8 mouse cellular contexts compared by ENCODE assay signal in genomic region chr9:110655651-110656007, GRCm38 (mm10). TPM values are rescaled to one million over a fixed set of nuclear protein-coding genes. Genes with fewer than 3 reads are reported as not detected.
A peak's percentile ranks its signal among the peaks of the same experiment; 100 is the strongest.
DNase-seq lines count a peak whose midpoint lies in the region; ATAC-seq and TF ChIP-seq lines count a peak whose summit lies in the region.

No protein-coding gene starts in this region.

- H3K79me2 ChIP-seq in macrophage (ENCODE audit: inconsistent target) = peaks cover 58% of the 10 kb centered on the region

- peak overlapping the region; percentile 93 for H3K27ac ChIP-seq in heart, embryonic 13.5 days (replicated peaks)
- H3K27ac ChIP-seq in ES-E14 (ENCODE audit: insufficient read depth, low read depth, low read length, poor library complexity, severe bottlenecking) (peak overlapping the region; percentile 7; the same call in 1 of the 2 replicates), macrophage (peak overlapping the region; percentile 79)
- peak overlapping the region; percentile 96 for H3K27ac ChIP-seq in forebrain, embryonic 16.5 days (ENCODE audit: low read length)

- WGBS in heart, embryonic 13.5 days = 79% methylated on average over 10 of the region's 10 CpGs
- 81% methylated on average over 10 of the region's 10 CpGs for WGBS in forebrain, embryonic 16.5 days
- 94% methylated on average over 9 of the region's 10 CpGs for whole genome bisulfite sequencing in macrophage (ENCODE audit: missing documents)

- H3K9me3 ChIP-seq in heart, embryonic 13.5 days = no peaks in the 10 kb centered on the region
- no peaks in the 10 kb centered on the region for H3K9me3 ChIP-seq in ES-E14 (ENCODE audit: control insufficient read depth, insufficient read depth, low read depth, low read length)
- H3K9me3 ChIP-seq in forebrain, embryonic 16.5 days (ENCODE audit: control insufficient read depth, low read length) = no peaks in the 10 kb centered on the region

- ATAC-seq in heart, embryonic 13.5 days (ENCODE audit: extremely low read depth, insufficient number of reproducible peaks, low FRiP score, low TSS enrichment) = no peak
- ATAC-seq in forebrain, embryonic 16.5 days = peak; percentile 0; the same call in 1 of the 2 replicates
- ATAC-seq in megakaryocyte-erythroid progenitor cell, adult 5-6 weeks (replicated peaks; ENCODE audit: low FRiP score, low TSS enrichment, poor library complexity, severe bottlenecking) = no peak

- H3K36me3 ChIP-seq in heart, embryonic 13.5 days = peaks cover 8% of the 10 kb centered on the region
- H3K36me3 ChIP-seq in ES-E14 (ENCODE audit: control insufficient read depth, insufficient read depth, low read length, poor library complexity, severe bottlenecking) (0 out of 2 replicates have a peak, but pooled peaks cover 4% of the 10 kb centered on the region), macrophage (ENCODE audit: inconsistent target) (no peaks in the 10 kb centered on the region)
- H3K36me3 ChIP-seq in forebrain, embryonic 16.5 days (ENCODE audit: control insufficient read depth, insufficient read depth) = no peaks in the 10 kb centered on the region

- peak overlapping the region; percentile 81 for H3K4me3 ChIP-seq in heart, embryonic 13.5 days
- peak overlapping the region; percentile 62 to 76 for H3K4me3 ChIP-seq in ES-E14 (ENCODE audit: insufficient read depth in 1 of 2, low read depth in 1 of 2, low read length in 2 of 2, poor library complexity in 1 of 2, severe bottlenecking in 1 of 2)
- peak overlapping the region; percentile 73 for H3K4me3 ChIP-seq in forebrain, embryonic 16.5 days (replicated peaks; ENCODE audit: low read length)
- H3K4me3 ChIP-seq in macrophage (ENCODE audit: inconsistent target) = peak overlapping the region; percentile 63

- peak overlapping the region; percentile 86 for H3K4me2 ChIP-seq in heart, embryonic 13.5 days
- H3K4me2 ChIP-seq in forebrain, embryonic 16.5 days (ENCODE audit: low read length) = peak overlapping the region; percentile 81

- in situ Hi-C loops in ES-E14 (cut with MboI; ENCODE audit: low sequenced_read_pairs in 2 of 2, unreplicated experiment in 2 of 2) = no loop called here

- intact Hi-C loops in left cerebral cortex, postnatal 14 days (cut with DNase I) = no loop called here

- H3K4me1 ChIP-seq in heart, embryonic 13.5 days = peaks cover 53% of the 10 kb centered on the region
- H3K4me1 ChIP-seq in ES-E14 (ENCODE audit: control insufficient read depth in 2 of 2, insufficient read depth in 2 of 2, low read length in 2 of 2, poor library complexity in 1 of 2) = peaks cover 6 to 24% of the 10 kb centered on the region in 2 experiments; a peak in 2 of 4 replicates
- peaks cover 46% of the 10 kb centered on the region for H3K4me1 ChIP-seq in forebrain, embryonic 16.5 days (replicated peaks; ENCODE audit: control insufficient read depth, insufficient read depth, low read length)

- no peak for DNase-seq in heart, postnatal 4 days
- DNase-seq in ES-E14 (ENCODE audit: low read depth, low spot score) = no peak
- no peak for DNase-seq in gastrocnemius, adult 18-20 months (ENCODE audit: low spot score)
- DNase-seq in left cerebral cortex, postnatal 14 days (ENCODE audit: low spot score in 2 of 2) = no peak

- peaks cover 22% of the 10 kb centered on the region for H3K27me3 ChIP-seq in heart, embryonic 13.5 days (replicated peaks)
- H3K27me3 ChIP-seq in forebrain, embryonic 16.5 days (replicated peaks; ENCODE audit: control insufficient read depth, insufficient read depth, low read length) = no peaks in the 10 kb centered on the region; the same call in 1 of the 2 replicates

- H3K9ac ChIP-seq in heart, embryonic 13.5 days = peak overlapping the region; percentile 78
- peak overlapping the region; percentile 51 for H3K9ac ChIP-seq in ES-E14 (ENCODE audit: insufficient read depth, low read depth, low read length, poor library complexity, severe bottlenecking)
- peak overlapping the region; percentile 63 for H3K9ac ChIP-seq in forebrain, embryonic 16.5 days (replicated peaks; ENCODE audit: low read depth, low read length)

TF ChIP-seq in ES-E14, 5 proteins besides CTCF, POLR2A, EP300 and RAD21:
- TF ChIP-seq MAFK (IDR thresholded peaks at IDR 0.05; ENCODE audit: insufficient read depth, low read depth, low read length) = no peak
- TF ChIP-seq ZC3H11A (IDR thresholded peaks at IDR 0.05; ENCODE audit: borderline replicate concordance, low read depth, low read length) = no peak
- TF ChIP-seq ZNF384 (IDR thresholded peaks at IDR 0.05; ENCODE audit: low read depth, low read length) = no peak
- TF ChIP-seq CHD2 (IDR thresholded peaks at IDR 0.05; ENCODE audit: low read depth, low read length) = no peak
- TF ChIP-seq HCFC1 (IDR thresholded peaks at IDR 0.05; ENCODE audit: borderline replicate concordance, insufficient read depth, low read length) = no peak

RNA-seq across cellular contexts. Expression of gene Ccdc12, which starts 0.7 kb away (rescaled TPM):
- polyA plus RNA-seq in heart, embryonic 13.5 days (2015; fragmentation: Nextera tagmentation; extraction: Ambion mirVana) = 119 and 136 TPM in 2 replicates
- 10 to 100 TPM; 79.8 to 88.6 TPM for total RNA-seq in heart, postnatal 4 days (2021)
- 79.9 and 82.2 TPM in 2 replicates for total RNA-seq in ES-E14 (2012; rRNA removed)
- 100 and 113 TPM in 2 replicates for polyA plus RNA-seq in forebrain, embryonic 16.5 days (2015; fragmentation: Nextera tagmentation; extraction: Ambion mirVana)
- 100 to 1,000 TPM in 17 of 26 experiments, 10 to 100 TPM in 9; 46.5 to 229 (median 117) TPM for total RNA-seq in macrophage (2018; cell fraction: chromatin; rRNA removed)
- 100 to 1,000 TPM; 104 to 201 (median 145) TPM for total RNA-seq in macrophage (2018; cell fraction: cytosol; rRNA removed)
- 100 to 1,000 TPM in 17 of 26 experiments, 10 to 100 TPM in 9; 43.2 to 258 (median 124) TPM for total RNA-seq in macrophage (2018; cell fraction: nucleus; rRNA removed)
- 80.9 to 152 TPM (median 147 TPM) in 3 replicates for polyA plus RNA-seq in macrophage (2018)
- total RNA-seq in gastrocnemius, adult 18-20 months (2021) = 10 to 100 TPM; 42.4 to 45.8 TPM
- 92.6 and 110 TPM in 2 replicates for total RNA-seq in megakaryocyte-erythroid progenitor cell, adult 5-6 weeks (2014; fragmentation: Nextera tagmentation)
- total RNA-seq in megakaryocyte-erythroid progenitor cell, adult 5-6 weeks (2017) = 70.8 and 132 TPM in 2 replicates
- 10 to 100 TPM; 44.8 to 58.6 TPM for total RNA-seq in left cerebral cortex, postnatal 14 days (2021)

RNA-seq across cellular contexts. Expression of gene Nbeal2, which starts 1.7 kb away (rescaled TPM):
- polyA plus RNA-seq in heart, embryonic 13.5 days (2015; fragmentation: Nextera tagmentation; extraction: Ambion mirVana) = 1.3 and 1.8 TPM in 2 replicates
- 1 to 10 TPM; 7.4 to 8.6 TPM for total RNA-seq in heart, postnatal 4 days (2021)
- total RNA-seq in ES-E14 (2012; rRNA removed) = 13.6 and 24.1 TPM in 2 replicates
- polyA plus RNA-seq in forebrain, embryonic 16.5 days (2015; fragmentation: Nextera tagmentation; extraction: Ambion mirVana) = 2.3 and 5.9 TPM in 2 replicates
- total RNA-seq in macrophage (2018; cell fraction: chromatin; rRNA removed) = 100 to 1,000 TPM in 12 of 26 experiments, 10 to 100 TPM in 13, 1 to 10 TPM in 1; 6.2 to 170 (median 78.6) TPM
- total RNA-seq in macrophage (2018; cell fraction: cytosol; rRNA removed) = 10 to 100 TPM in 22 of 26 experiments, 1 to 10 TPM in 4; 7.3 to 21.7 (median 15.4) TPM
- 10 to 100 TPM in 23 of 26 experiments, 1 to 10 TPM in 3; 6.0 to 71.7 (median 37.9) TPM for total RNA-seq in macrophage (2018; cell fraction: nucleus; rRNA removed)
- 8.6 to 16.6 TPM (median 14.0 TPM) in 3 replicates for polyA plus RNA-seq in macrophage (2018)
- 1 to 10 TPM; 3.6 to 3.7 TPM for total RNA-seq in gastrocnemius, adult 18-20 months (2021)
- 9.1 and 11.9 TPM in 2 replicates for total RNA-seq in megakaryocyte-erythroid progenitor cell, adult 5-6 weeks (2014; fragmentation: Nextera tagmentation)
- total RNA-seq in megakaryocyte-erythroid progenitor cell, adult 5-6 weeks (2017) = 3.7 and 6.8 TPM in 2 replicates
- 1 to 10 TPM; 5.9 to 8.9 TPM for total RNA-seq in left cerebral cortex, postnatal 14 days (2021)

RNA-seq across cellular contexts. Expression of gene Nradd, which starts 31.4 kb away (rescaled TPM):
- polyA plus RNA-seq in heart, embryonic 13.5 days (2015; fragmentation: Nextera tagmentation; extraction: Ambion mirVana) = 23.4 and 25.6 TPM in 2 replicates
- 1 to 10 TPM; 4.2 to 4.6 TPM for total RNA-seq in heart, postnatal 4 days (2021)
- 65.5 and 83.8 TPM in 2 replicates for total RNA-seq in ES-E14 (2012; rRNA removed)
- 29.0 and 32.4 TPM in 2 replicates for polyA plus RNA-seq in forebrain, embryonic 16.5 days (2015; fragmentation: Nextera tagmentation; extraction: Ambion mirVana)
- 1 to 10 TPM in 20 of 26 experiments, not detected in 6; 1.3 to 8.1 (median 3.5) TPM for total RNA-seq in macrophage (2018; cell fraction: chromatin; rRNA removed)
- total RNA-seq in macrophage (2018; cell fraction: cytosol; rRNA removed) = 1 to 10 TPM in 25 of 26 experiments, under 1 TPM in 1; 0.95 to 2.8 (median 1.6) TPM
- 1 to 10 TPM in 23 of 26 experiments, under 1 TPM in 2, not detected in 1; 0.67 to 7.7 (median 1.9) TPM for total RNA-seq in macrophage (2018; cell fraction: nucleus; rRNA removed)
- polyA plus RNA-seq in macrophage (2018) = 0.95 to 4.3 TPM (median 2.3 TPM) in 3 replicates
- total RNA-seq in gastrocnemius, adult 18-20 months (2021) = under 1 TPM; 0.84 to 0.97 TPM
- total RNA-seq in megakaryocyte-erythroid progenitor cell, adult 5-6 weeks (2014; fragmentation: Nextera tagmentation) = 2.1 TPM in 1 of 2 replicates, not detected in the other
- 0.14 and 2.8 TPM in 2 replicates for total RNA-seq in megakaryocyte-erythroid progenitor cell, adult 5-6 weeks (2017)
- total RNA-seq in left cerebral cortex, postnatal 14 days (2021) = 1 to 10 TPM in 1 of 2 experiments, under 1 TPM in 1; 0.70 to 1.3 TPM

Comparison
In these comparisons a context has a peak if more than half of its experiments do, and no peak if none do; other contexts are left out.
1. H3K27ac ChIP-seq: peak in every context shown above with its lines; median percentile 96 in forebrain, embryonic 16.5 days; 93 in heart, embryonic 13.5 days; 79 in macrophage; 7 in ES-E14.
2. RNA of gene Nradd, which starts 31.4 kb away (total RNA-seq): 65.5 to 83.8 TPM in ES-E14; 4.2 to 4.6 TPM in heart, postnatal 4 days, 0.70 to 1.3 TPM in left cerebral cortex, postnatal 14 days, 0.84 to 0.97 TPM in gastrocnemius, adult 18-20 months and 0.14 to 2.8 TPM in megakaryocyte-erythroid progenitor cell, adult 5-6 weeks; every median in the first group is over 10 times any median in the second.
3. Peak in every context shown above with its lines, with median percentiles within 50 percentile points of each other: H3K4me3 ChIP-seq and H3K9ac ChIP-seq.